Mouse (Mus musculus): Measurements from ENCODE around the gene Osbp.

- TF ChIP-seq CTCF (IDR thresholded peaks at IDR 0.05) (no peak), POLR2A (IDR thresholded peaks at IDR 0.05; ENCODE audit: insufficient read depth, low read depth, low read length) (no peak), EP300 (IDR thresholded peaks at IDR 0.05; ENCODE audit: insufficient read depth, low read depth, low read length) (no peak)
Measured at GRCm38 (mm10) chr19:12001686-12002085, 35.9 kb downstream of the Osbp start.

Measured in heart, adult 2 months (tissue).